Comparison of ENCODE assay signal across 23 mouse cellular contexts in the genomic region with DNA sequence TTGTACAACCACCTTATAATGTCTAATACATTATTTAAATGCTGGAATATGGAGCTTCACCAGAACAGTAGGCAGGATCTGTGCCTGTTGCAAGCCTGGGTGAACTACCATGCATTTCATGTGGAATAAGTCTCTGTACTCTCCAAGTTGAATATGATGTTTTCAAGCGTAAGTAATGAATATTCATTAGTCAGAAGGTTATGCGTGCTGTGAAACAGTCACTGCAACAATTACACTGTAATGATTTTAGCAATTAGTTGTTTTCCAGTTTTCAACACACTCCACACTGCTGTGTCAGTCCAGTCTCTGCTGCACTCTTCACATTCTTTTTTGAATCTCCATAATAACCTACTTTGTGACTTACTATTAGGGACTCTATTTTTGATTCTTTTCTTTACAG.
"Had no signal": no experiment of that assay in that cellular context is flagged by ENCODE, and none has a peak within 500 bp of the region (broad histone marks: within the 10 kb centered on the region; RNA-seq: fewer than 3 reads in every experiment).

No protein-coding gene starts in this region.

- H3K9ac ChIP-seq: kidney, embryonic 15.5 days; limb, embryonic 12.5 days; limb, embryonic 15.5 days; liver, embryonic 14.5 days; liver, postnatal 0 days; lung, embryonic 14.5 days; midbrain, embryonic 13.5 days; neural tube, embryonic 12.5 days; neural tube, embryonic 15.5 days; stomach, embryonic 15.5 days had no signal

- H3K9me3 ChIP-seq: kidney, embryonic 15.5 days; limb, embryonic 12.5 days; limb, embryonic 15.5 days; megakaryocyte, embryonic 14.5 days; midbrain, embryonic 10.5 days; midbrain, embryonic 13.5 days; neural tube, embryonic 12.5 days; neural tube, embryonic 15.5 days; stomach, embryonic 15.5 days had no signal

- ATAC-seq: liver, postnatal 0 days; lung, postnatal 0 days; midbrain, embryonic 13.5 days; midbrain, embryonic 16.5 days had no signal

- H3K27me3 ChIP-seq: kidney, embryonic 15.5 days; limb, embryonic 12.5 days; limb, embryonic 15.5 days; megakaryocyte, embryonic 14.5 days; midbrain, embryonic 13.5 days; neural tube, embryonic 12.5 days; neural tube, embryonic 15.5 days; stomach, embryonic 15.5 days had no signal

- H3K4me2 ChIP-seq: kidney, embryonic 15.5 days; limb, embryonic 12.5 days; limb, embryonic 15.5 days; liver, embryonic 11.5 days; lung, embryonic 14.5 days; midbrain, embryonic 13.5 days; neural tube, embryonic 12.5 days; neural tube, embryonic 15.5 days; stomach, embryonic 15.5 days had no signal

- H3K4me3 ChIP-seq: kidney, embryonic 15.5 days; limb, embryonic 12.5 days; limb, embryonic 15.5 days; megakaryocyte, embryonic 14.5 days; midbrain, embryonic 10.5 days; midbrain, embryonic 13.5 days; neural tube, embryonic 12.5 days; neural tube, embryonic 15.5 days; stomach, embryonic 15.5 days had no signal

- H3K27ac ChIP-seq: kidney, embryonic 15.5 days; limb, embryonic 12.5 days; limb, embryonic 15.5 days; liver, embryonic 14.5 days; macrophage; midbrain, embryonic 10.5 days; midbrain, embryonic 13.5 days; neural tube, embryonic 12.5 days; neural tube, embryonic 15.5 days; stomach, embryonic 15.5 days had no signal

- H3K36me3 ChIP-seq: kidney, embryonic 15.5 days; limb, embryonic 12.5 days; limb, embryonic 15.5 days; midbrain, embryonic 10.5 days; midbrain, embryonic 13.5 days; neural tube, embryonic 12.5 days; neural tube, embryonic 15.5 days; stomach, embryonic 15.5 days had no signal

- DNase-seq: kidney, adult 11 months; kidney, adult 8-10 months; kidney, postnatal 10 days; kidney, postnatal 36 days; layer of hippocampus, postnatal 36 days; left cerebral cortex, postnatal 4 days; liver, postnatal 0 days; lung, embryonic 14.5 days; thymus, postnatal 25 days had no signal

- H3K4me1 ChIP-seq: kidney, embryonic 15.5 days; limb, embryonic 12.5 days; limb, embryonic 15.5 days; megakaryocyte, embryonic 14.5 days; midbrain, embryonic 10.5 days; midbrain, embryonic 13.5 days; neural tube, embryonic 12.5 days; neural tube, embryonic 15.5 days; stomach, embryonic 15.5 days had no signal
